Mouse (Mus musculus) heart, adult 2 months (tissue): ENCODE data around the gene Olfr178.

Experiments used
- CTCF ChIP-seq: fragments of 200-600 bp; IDR thresholded peaks from 2 replicates; pipeline ENCODE4 v1.8.1; 2022; ENCODE audit warnings: antibody characterized with exemption, mild to moderate bottlenecking, moderate library complexity
- EP300 ChIP-seq: fragments of 200-500 bp; IDR thresholded peaks from 2 replicates; pipeline ENCODE4 v1.6.1; 2011; ENCODE audit warnings: low read depth, low read length, control low read depth; ENCODE audit not compliant: insufficient read depth

DNA sequence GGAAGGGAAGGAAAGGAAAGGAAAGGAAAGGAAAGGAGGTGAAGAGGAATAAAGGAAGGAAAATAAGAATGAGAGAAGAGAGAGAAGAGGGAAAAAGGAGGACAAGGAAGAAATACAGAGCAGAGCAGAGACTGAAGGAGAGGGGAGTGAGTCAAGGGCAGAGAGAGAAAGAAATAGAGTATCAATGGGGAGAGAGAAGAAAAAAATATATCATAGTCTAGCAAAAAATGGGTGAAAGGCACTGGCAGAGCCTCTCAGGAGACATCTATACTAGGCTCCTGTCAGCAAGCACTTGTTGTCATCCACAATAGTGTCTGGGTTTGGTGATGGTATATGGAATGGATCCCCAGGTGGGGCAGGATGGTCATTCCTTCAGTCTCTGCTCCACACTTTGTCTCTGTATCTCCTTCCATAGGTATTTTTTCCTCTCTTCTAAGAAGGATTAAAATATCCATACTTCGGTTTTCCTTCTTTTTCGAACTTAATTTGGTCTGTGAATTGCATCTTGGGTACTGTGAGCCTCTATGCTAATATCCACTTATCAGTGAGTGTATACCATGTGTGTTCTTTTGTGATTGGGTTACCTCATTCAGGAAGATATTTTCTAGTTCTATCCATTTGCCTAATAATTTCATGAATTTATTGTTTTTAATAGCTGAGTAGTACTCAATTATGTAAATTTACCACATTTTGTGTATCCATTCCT lies 31.7 kb downstream of the Olfr178 start:
- TF ChIP-seq CTCF = no peak
- TF ChIP-seq EP300 = no peak
